15 mouse cellular contexts compared by ENCODE assay signal in genomic region chr1:43412825-43413224, GRCm38 (mm10). TPM values are rescaled to one million over a fixed set of nuclear protein-coding genes. Genes with fewer than 3 reads are reported as not detected.
DNase-seq lines count a peak whose midpoint lies in the region; ATAC-seq and TF ChIP-seq lines count a peak whose summit lies in the region.
"Had no signal": no experiment of that assay in that cellular context is flagged by ENCODE, and none has a peak within 500 bp of the region (broad histone marks: within the 10 kb centered on the region; RNA-seq: fewer than 3 reads in every experiment).

No protein-coding gene starts in this region.

- no peaks in the 10 kb centered on the region for H3K36me3 ChIP-seq in heart, postnatal 0 days (replicated peaks; ENCODE audit: control insufficient read depth, insufficient read depth, low read length)
- H3K36me3 ChIP-seq in liver, embryonic 12.5 days, result no peaks in the 10 kb centered on the region
- no peaks in the 10 kb centered on the region for H3K36me3 ChIP-seq in forebrain, embryonic 14.5 days (ENCODE audit: control insufficient read depth, insufficient read depth, low read length)
- H3K36me3 ChIP-seq: embryonic facial prominence, embryonic 12.5 days; forebrain, embryonic 10.5 days; intestine, embryonic 15.5 days; midbrain, embryonic 12.5 days had no signal

- no peak overlapping the region for H3K4me3 ChIP-seq in heart, postnatal 0 days (ENCODE audit: low read depth, low read length)
- H3K4me3 ChIP-seq in brown adipose tissue, adult 24 weeks (ENCODE audit: insufficient read depth, low read depth, low read length), result no peak overlapping the region
- no peak overlapping the region for H3K4me3 ChIP-seq in liver, embryonic 12.5 days
- no peak overlapping the region for H3K4me3 ChIP-seq in forebrain, embryonic 14.5 days (ENCODE audit: low read depth, low read length)
- H3K4me3 ChIP-seq: embryonic facial prominence, embryonic 12.5 days; forebrain, embryonic 10.5 days; intestine, embryonic 15.5 days; midbrain, embryonic 12.5 days had no signal

- H3K27ac ChIP-seq in heart, postnatal 0 days (ENCODE audit: low read depth), result peak overlapping the region; percentile 15; the same call in 1 of the 2 replicates
- H3K27ac ChIP-seq in brown adipose tissue, adult 24 weeks (replicated peaks; ENCODE audit: low read depth, low read length), result peak overlapping the region; percentile 72
- H3K27ac ChIP-seq in liver, embryonic 12.5 days, result peak overlapping the region; percentile 95
- no peak overlapping the region for H3K27ac ChIP-seq in forebrain, embryonic 14.5 days (ENCODE audit: low read depth, low read length)
- H3K27ac ChIP-seq: embryonic facial prominence, embryonic 12.5 days; forebrain, embryonic 10.5 days; intestine, embryonic 15.5 days; kidney, postnatal 0 days; midbrain, embryonic 12.5 days had no signal

- 70% methylated on average over 3 of the region's 3 CpGs for WGBS in heart, postnatal 0 days
- 27% methylated on average over 3 of the region's 3 CpGs for WGBS in liver, embryonic 12.5 days (ENCODE audit: insufficient replicate concordance)
- 80% methylated on average over 3 of the region's 3 CpGs for whole genome bisulfite sequencing in forebrain, embryonic 14.5 days

- H3K9me3 ChIP-seq in heart, postnatal 0 days (replicated peaks; ENCODE audit: control insufficient read depth, low read length), result no peaks in the 10 kb centered on the region
- no peaks in the 10 kb centered on the region for H3K9me3 ChIP-seq in liver, embryonic 12.5 days (replicated peaks)
- H3K9me3 ChIP-seq in forebrain, embryonic 14.5 days (replicated peaks; ENCODE audit: control insufficient read depth, low read length), result no peaks in the 10 kb centered on the region
- H3K9me3 ChIP-seq: embryonic facial prominence, embryonic 12.5 days; forebrain, embryonic 10.5 days; intestine, embryonic 15.5 days; midbrain, embryonic 12.5 days had no signal

- intact Hi-C loops in heart, postnatal 25 days (cut with DNase I), result loop anchor here (5.0 kb wide), 1 partner anchor 76 kb away; no protein-coding TSS in a partner anchor

- ATAC-seq in heart, postnatal 0 days (ENCODE audit: insufficient read depth, low read depth), result no peak
- ATAC-seq in liver, embryonic 12.5 days, result peak; percentile 57
- ATAC-seq in forebrain, embryonic 14.5 days, result no peak
- ATAC-seq: intestine, embryonic 15.5 days; Patski had no signal

- TF ChIP-seq EP300 in heart, postnatal 0 days (IDR thresholded peaks at IDR 0.05; ENCODE audit: low read depth), result no peak

- no peaks in the 10 kb centered on the region for H3K4me1 ChIP-seq in heart, postnatal 0 days (ENCODE audit: control insufficient read depth, insufficient read depth)
- peaks cover 16% of the 10 kb centered on the region; the same call in 1 of the 2 replicates for H3K4me1 ChIP-seq in brown adipose tissue, adult 24 weeks (ENCODE audit: control insufficient read depth, insufficient read depth, insufficient read length, low read length)
- H3K4me1 ChIP-seq in liver, embryonic 12.5 days, result peaks cover 76% of the 10 kb centered on the region
- no peaks in the 10 kb centered on the region for H3K4me1 ChIP-seq in forebrain, embryonic 14.5 days (ENCODE audit: control insufficient read depth, insufficient read depth, low read length)
- H3K4me1 ChIP-seq: forebrain, embryonic 10.5 days; intestine, embryonic 15.5 days; midbrain, embryonic 12.5 days had no signal

- H3K27me3 ChIP-seq in heart, postnatal 0 days (ENCODE audit: control insufficient read depth, insufficient read depth, low read length), result no peaks in the 10 kb centered on the region
- H3K27me3 ChIP-seq in liver, embryonic 12.5 days (replicated peaks), result no peaks in the 10 kb centered on the region
- no peaks in the 10 kb centered on the region for H3K27me3 ChIP-seq in forebrain, embryonic 14.5 days (replicated peaks; ENCODE audit: control insufficient read depth, insufficient read depth, low read length)
- H3K27me3 ChIP-seq: embryonic facial prominence, embryonic 12.5 days; intestine, embryonic 15.5 days; midbrain, embryonic 12.5 days; Patski had no signal

- H3K4me2 ChIP-seq in heart, postnatal 0 days (ENCODE audit: low read depth, low read length), result no peak overlapping the region
- peak overlapping the region; percentile 46 for H3K4me2 ChIP-seq in liver, embryonic 12.5 days
- no peak overlapping the region for H3K4me2 ChIP-seq in forebrain, embryonic 14.5 days (ENCODE audit: low read length)
- H3K4me2 ChIP-seq: embryonic facial prominence, embryonic 12.5 days; intestine, embryonic 15.5 days; midbrain, embryonic 12.5 days had no signal

- no peak overlapping the region for H3K9ac ChIP-seq in heart, postnatal 0 days (replicated peaks; ENCODE audit: low read depth, low read length)
- peak overlapping the region; percentile 50 for H3K9ac ChIP-seq in liver, embryonic 12.5 days
- H3K9ac ChIP-seq in forebrain, embryonic 14.5 days (ENCODE audit: low read length), result no peak overlapping the region
- H3K9ac ChIP-seq: embryonic facial prominence, embryonic 12.5 days; intestine, embryonic 15.5 days; midbrain, embryonic 12.5 days had no signal

- TF ChIP-seq CTCF in heart, postnatal 0 days (IDR thresholded peaks at IDR 0.05; ENCODE audit: low read depth), result no peak

- no peak for DNase-seq in heart, postnatal 0 days (ENCODE audit: low spot score)
- no peak for DNase-seq in heart, postnatal 25 days (ENCODE audit: low spot score)
- no peak for DNase-seq in adrenal gland, adult (ENCODE audit: inconsistent age in 2 of 2, low spot score in 1 of 2)
- DNase-seq in ovary, postnatal 10 days (ENCODE audit: low spot score), result no peak
- DNase-seq in forebrain, embryonic 14.5 days (ENCODE audit: low spot score), result no peak
- DNase-seq: cerebellum, adult 2 months; thymus, postnatal 4 days had no signal

RNA-seq across cellular contexts. Expression of gene Nck2, which starts 31.6 kb away (rescaled TPM):
- 47.8 and 49.7 TPM in 2 replicates for total RNA-seq in heart, postnatal 0 days (2014; rRNA removed; ENCODE audit: low replicate concordance)
- 17.6 and 17.7 TPM in 2 replicates for polyA plus RNA-seq in heart, postnatal 0 days (2015; fragmentation: Nextera tagmentation; extraction: Ambion mirVana)
- total RNA-seq in heart, postnatal 25 days (2021), result 10 to 100 TPM; 14.3 to 15.4 TPM
- polyA plus RNA-seq in brown adipose tissue, adult 24 weeks (2012; ENCODE audit: insufficient read depth, insufficient read length, missing spikeins), result 4.6 and 4.7 TPM in 2 replicates
- polyA plus RNA-seq in liver, embryonic 12.5 days (2016; fragmentation: Nextera tagmentation; extraction: Ambion mirVana), result 20.3 and 20.4 TPM in 2 replicates
- 37.4 and 44.5 TPM in 2 replicates for polyA plus RNA-seq in forebrain, embryonic 14.5 days (2014; fragmentation: Nextera tagmentation; extraction: Ambion mirVana)
